Mouse (Mus musculus): ENCODE results near the gene Rasgrp3. TPM values are rescaled to one million over a fixed set of nuclear protein-coding genes. Genes with fewer than 3 reads are reported as not detected.

Rasgrp3 gene
- total RNA-seq, 2 experiments from 2014 or later, result under 0.01 to 0.20 TPM

DNA sequence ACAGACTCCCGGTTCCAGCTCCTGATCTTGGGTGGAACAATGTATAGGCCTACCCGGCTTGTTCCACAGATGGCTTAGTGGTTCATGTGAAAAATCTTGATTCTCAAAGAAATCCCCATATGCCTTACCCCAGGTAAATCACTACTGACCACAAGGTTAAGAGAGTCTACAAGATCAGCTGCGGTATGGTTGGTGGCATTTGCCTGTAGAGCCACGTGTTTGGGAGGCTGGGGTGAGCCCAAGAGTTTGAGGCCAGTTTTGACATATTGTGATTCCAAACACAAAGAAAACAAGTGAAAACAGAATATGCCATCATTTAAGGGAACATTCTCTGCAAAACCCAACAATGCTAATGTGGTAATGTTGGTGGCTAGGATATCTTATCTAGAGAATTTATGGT is 99.9 kb downstream of the Rasgrp3 start:
- ATAC-seq (replicated peaks; ENCODE audit: poor library complexity), result no peak

DNA sequence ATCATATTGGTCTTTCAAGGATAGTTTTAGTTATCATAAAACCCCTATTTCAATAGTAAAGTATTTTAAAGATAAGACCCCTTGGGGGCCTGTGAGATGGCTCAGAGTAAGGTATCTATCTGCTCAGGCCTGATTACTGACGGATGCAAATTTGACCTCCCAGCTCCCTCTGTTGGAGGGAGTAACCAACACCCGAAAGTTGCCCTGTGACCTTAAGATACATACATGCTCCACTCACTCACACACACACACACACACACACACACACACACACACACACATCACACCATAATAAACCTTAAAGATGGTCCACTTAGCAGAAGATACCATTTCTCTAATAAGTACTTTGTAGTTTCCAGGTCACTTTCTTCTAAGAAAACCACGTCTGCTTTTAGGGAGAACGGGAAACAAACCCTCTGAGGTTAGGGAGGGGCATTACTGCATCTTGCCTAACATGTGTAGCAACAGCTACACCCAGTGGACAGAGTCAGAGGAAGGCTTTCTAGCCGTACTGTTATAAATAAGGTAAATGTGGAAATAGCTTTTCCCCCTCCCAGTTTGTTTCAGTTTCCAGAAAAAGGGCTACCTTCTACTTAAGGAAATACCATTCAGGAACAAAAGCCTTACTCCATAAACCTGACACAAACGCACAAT is 100.8 kb downstream of the Rasgrp3 start:
- ATAC-seq (replicated peaks; ENCODE audit: poor library complexity), result peak; percentile 97

DNA sequence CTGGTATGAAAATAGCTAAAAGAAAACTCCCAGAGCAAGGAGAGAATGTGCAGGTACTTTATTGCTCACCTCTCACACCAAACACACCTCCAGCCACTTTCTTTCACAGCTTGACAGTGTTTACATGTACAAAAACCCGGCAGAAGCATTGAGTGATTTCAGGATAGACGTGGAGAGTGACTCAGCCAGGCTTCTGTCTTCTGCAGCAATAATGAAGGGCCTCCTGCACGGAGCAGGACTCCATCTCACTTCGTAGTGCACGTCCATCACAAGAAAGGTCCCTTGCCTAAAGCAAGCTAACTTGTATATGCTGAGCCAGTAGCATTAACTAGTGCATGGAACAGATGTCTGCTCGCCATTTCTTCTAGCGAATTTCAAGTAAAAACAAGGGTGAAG is 101.4 kb downstream of the Rasgrp3 start:
- no peak for ATAC-seq (replicated peaks; ENCODE audit: poor library complexity)

DNA sequence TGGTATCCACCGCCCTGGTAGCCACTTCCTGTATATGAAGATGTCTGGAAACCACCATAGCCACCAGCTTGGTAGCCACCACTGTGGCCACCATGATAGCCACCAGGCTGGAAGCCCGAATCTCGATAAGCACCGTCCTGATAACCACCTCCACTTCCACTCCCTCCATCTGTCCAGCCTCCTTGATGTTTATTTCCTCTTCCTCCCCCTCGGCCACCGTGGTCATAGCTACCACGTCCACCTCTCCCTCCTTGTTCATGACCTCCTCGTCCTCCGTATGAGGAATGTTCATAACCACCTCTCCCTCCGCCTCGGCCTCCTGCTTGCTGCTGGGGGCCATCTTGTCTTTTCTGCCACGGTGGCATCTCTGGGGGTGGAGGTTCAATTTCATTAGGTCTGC is 102.7 kb downstream of the Rasgrp3 start:
- ATAC-seq (replicated peaks; ENCODE audit: poor library complexity), result no peak

DNA sequence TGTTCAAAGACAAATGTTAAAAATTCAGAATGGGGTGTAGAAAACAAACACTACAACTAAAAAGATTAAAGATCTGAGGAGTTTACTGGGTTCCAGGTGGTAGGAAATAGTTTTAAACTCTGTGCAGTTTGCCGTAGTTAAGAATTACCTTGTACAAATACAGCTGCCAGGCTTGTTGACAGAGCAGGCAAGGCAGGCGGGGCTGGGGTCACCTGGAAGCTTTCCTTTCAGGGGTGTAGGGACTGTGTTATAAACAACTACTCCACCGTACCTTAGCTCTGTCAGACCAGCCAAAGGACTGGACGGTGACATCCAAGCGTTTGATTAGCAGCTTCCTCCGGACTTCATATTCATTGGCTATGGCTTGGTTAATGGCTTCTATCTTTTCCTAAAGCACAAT is 103.4 kb downstream of the Rasgrp3 start:
- ATAC-seq (replicated peaks; ENCODE audit: poor library complexity), result no peak

DNA sequence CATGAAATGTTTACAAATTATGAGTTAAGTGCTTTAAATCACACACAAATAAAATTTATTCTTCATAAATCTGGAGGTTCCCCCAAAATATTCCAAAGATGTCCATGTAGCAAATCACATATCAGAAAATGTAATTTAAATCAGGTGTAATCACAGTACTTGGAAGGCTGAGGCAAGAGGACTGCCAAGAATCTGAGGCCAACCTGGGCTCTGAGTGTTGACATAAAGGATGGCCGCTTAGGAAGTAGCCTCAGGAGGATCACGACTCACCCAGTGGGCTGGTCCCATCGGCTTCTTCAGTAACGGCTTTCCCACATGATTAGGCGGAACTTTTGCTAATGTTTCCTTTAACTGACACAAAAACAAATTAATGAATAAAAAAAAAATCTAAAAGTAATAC is 104.1 kb downstream of the Rasgrp3 start:
- ATAC-seq (replicated peaks; ENCODE audit: poor library complexity), result no peak

DNA sequence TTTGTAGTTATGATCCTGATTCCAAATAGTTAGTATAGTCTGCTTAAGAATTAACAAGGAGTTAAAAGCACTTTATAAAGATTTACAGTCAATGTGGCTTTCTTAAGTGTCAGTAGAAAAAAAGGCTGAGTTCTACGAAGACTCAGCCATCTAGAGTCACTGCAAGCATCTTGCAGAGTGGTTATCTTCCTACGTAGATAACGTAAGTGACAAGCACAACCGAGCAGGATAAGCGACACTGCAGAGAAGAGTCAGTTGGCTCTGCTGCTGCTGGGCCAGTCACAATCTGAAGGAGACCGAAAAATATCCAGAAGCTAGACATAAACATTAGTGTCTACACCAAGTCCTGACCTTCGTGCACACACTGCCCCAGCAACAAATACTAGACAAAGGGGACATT is 107.7 kb downstream of the Rasgrp3 start:
- ATAC-seq (replicated peaks; ENCODE audit: poor library complexity), result peak; percentile 77

DNA sequence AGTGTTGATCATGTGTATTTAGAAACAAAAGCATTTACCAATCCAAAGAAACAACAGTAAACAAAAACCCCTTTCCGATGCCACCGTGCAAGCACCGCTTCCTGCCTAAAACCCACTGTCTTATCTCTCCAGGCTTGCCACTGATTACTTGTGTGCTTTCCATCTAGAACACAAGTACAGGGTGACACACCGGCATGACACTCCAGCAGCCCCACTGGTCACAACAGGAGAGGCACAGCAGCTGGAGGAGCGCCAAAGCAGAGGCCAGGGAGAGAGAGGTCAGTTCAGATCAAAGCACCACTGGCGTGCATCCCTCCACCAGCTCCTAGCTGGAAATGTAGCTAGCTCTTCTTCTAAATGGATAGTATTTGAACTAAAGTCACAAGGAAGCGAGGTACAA is 108.6 kb downstream of the Rasgrp3 start:
- peak; percentile 35; the same call in 1 of the 2 replicates for ATAC-seq (replicated peaks; ENCODE audit: poor library complexity)

DNA sequence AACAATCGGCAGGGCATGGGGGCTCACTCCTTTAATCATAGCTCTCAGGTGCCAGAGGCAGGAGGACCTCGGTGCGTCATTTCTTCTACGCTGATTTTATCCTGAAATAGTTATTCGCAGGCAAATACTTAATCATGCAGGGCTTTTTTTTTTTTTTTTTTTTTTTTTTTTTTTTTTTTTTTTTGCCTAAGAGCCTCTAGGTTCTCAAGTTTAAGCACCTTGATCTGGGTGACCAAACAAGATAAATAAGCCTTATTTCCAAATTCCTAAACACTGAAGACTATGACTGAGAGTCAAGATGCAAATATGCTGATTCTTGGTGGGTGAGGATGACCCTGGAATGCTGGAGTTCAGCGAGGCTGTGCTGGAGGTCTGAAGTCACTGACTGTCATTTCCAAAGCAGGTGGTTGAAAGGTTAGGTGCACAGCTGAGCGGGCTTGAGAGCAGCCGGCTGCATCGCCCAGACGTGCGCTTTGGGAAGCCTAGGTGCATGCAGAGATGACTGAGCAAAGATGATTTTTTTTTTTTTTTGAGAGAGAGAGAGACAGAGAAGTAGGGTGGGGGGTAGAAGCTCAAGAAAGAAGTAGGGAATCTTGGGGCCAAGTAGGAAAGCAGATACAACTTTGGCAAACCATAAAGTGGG is 115.2 kb downstream of the Rasgrp3 start:
- peak; percentile 8; the same call in 1 of the 2 replicates for ATAC-seq (replicated peaks; ENCODE audit: poor library complexity)

DNA sequence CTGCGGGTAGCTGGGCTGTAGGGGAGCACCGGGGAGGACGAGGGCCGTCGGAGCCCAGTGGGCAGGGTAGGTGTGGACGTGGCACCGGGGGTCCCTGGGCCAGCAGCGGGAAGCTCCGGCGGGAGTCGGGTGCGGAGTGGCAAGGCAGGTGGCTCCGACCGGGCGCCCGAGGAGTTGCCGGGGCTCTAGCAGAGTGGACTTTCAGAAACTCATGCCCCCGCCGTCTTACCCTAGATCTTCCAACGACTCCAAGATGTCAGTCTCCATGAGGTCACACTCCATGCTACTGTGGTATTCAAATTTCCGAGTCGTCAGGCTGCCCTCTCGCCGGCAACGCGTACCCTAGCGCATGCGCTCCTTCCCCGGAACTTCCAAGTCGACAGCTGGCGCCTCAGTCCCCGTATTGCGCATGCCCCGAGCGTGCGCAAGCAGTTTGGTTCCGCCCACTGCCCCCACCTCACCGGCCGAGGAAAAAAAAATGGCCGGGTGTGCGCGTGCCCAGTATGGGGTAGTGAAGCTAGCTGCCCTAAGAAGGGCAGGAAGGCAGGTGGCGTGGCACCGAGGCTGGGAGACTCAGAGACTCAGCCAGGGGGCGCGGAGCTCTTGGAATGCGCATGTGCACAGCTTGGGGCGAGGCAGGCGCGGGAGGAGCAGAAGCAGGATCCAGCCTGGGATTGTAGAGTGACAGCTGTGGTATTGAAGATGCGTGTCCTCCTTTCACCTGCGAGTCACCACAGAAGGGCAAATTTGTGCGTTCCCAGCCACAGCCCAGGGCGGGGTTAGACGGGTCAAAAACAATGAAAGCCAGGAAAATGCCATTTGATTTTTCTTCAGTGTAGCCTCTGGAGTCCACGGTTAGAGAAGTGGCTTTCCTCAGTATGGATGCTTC is 116.1 kb downstream of the Rasgrp3 start, which contains the start of gene Fam98a:
Gene Fam98a (minus strand): TSS at position 435 of the 889 bp plus-strand sequence.
- ATAC-seq (replicated peaks; ENCODE audit: poor library complexity), result peak; percentile 92

DNA sequence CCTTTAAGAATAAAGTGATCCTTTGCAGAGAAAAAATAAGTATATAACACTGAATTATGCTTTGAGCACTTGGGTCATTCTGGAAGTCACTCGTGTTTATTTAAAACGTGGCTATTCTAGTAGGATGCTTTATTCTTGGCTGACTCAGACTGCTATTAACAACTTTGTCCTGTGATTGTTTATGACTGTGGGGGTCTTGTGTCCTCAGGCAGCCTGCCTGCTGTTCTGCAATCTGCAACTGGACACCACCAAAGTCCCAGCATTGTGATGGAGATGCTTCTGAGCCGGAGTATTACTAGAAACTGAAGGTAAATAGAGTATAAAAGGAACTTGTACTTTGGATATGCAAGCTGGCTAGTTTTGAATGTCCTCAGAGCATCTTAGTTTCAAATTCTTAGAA is 121.3 kb downstream of the Rasgrp3 start:
- no peak for ATAC-seq (replicated peaks; ENCODE audit: poor library complexity)

DNA sequence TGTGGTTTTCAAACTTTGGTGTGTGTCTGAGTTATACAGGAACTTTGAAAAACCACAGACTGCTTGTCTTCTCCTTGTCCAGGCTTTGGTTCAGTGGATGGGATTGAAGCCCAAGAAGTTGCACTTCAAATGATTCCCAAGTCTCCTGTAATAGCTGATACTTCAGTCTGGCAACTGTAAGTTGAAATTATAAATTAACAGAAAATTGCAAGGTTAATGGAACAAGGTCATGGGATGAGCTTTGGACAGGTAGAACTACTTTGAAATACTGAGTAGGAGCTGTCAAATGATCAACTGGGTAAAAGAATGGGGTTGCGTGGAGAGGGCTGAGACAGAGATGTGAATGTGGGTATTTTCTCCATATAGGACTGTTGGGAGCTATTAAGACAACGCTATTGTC is 122.3 kb downstream of the Rasgrp3 start:
- ATAC-seq (replicated peaks; ENCODE audit: poor library complexity), result no peak

DNA sequence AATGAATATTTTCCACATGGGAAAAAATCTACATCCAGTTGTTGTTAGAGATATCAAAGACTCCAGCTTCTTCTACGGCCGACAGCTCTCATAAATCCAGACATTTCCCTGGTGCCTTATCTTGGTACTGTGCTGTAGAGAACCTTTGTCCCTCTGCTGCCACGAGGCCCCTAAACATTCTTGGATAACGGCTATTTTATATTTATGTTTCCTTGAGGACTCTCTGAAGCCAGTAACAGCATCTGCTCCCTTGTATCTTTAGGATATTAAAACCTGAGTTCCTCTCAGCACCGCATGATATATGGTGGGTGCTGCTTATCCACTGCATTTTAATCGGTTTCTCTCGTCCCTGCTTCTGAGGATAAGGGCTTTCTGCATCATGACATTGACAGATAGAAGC is 139.9 kb downstream of the Rasgrp3 start:
- no peak for ATAC-seq (replicated peaks; ENCODE audit: poor library complexity)

Other genes starting within 250 kb of the Rasgrp3 start
- 28.5 and 30.0 TPM in 2 replicates for gene Fam98a, start 116.0 kb downstream of the Rasgrp3 start, total RNA-seq (2015)
- gene Fam98a, start 116.0 kb downstream of the Rasgrp3 start, total RNA-seq (2017), result 24.7 and 31.9 TPM in 2 replicates

Data from megakaryocyte progenitor cell, adult 5-6 weeks (primary cell).